Mouse (Mus musculus): Measurements from ENCODE around the gene Mgat4b.

GRCm38 (mm10) chr11:50177111-50177510, 33.6 kb upstream of the Mgat4b start:
- TF ChIP-seq CTCF (IDR thresholded peaks at IDR 0.05; ENCODE audit: extremely low read depth, insufficient read length, insufficient replicate concordance, low read depth, low read length) (no peak), POLR2A (IDR thresholded peaks at IDR 0.05; ENCODE audit: low read depth, low read length) (no peak)

Data from small intestine, adult 2 months (tissue).